Mouse (Mus musculus) heart, embryonic 15.5 days (tissue): ENCODE data around the gene Irgm1. TPM values are rescaled to one million over a fixed set of nuclear protein-coding genes. Genes with fewer than 3 reads are reported as not detected.
"Not testable (repeated sequence)": the region's sequence is repeated elsewhere in the genome, so short reads cannot be mapped to it uniquely, and the experiment has no call there.

Experiments used
- ATAC-seq: fragments of 200-750 bp; cut with Nextera tagmentation; replicated peaks from 2 replicates; pipeline ENCODE4 v1.8.0; 2017; ENCODE audit warnings: low read depth, moderate TSS enrichment; ENCODE audit not compliant: insufficient number of reproducible peaks, insufficient read depth, low FRiP score
- H3K27ac ChIP-seq: fragments of 300-500 bp; sonication (generic); 2 replicates; pipeline ENCODE4 v1.5.1; 2015; ENCODE audit warnings: mild to moderate bottlenecking, inconsistent platforms
- H3K27me3 ChIP-seq: fragments of 300-500 bp; sonication (generic); 2 replicates; pipeline ENCODE4 v1.6.1; 2015; ENCODE audit warnings: inconsistent platforms
- H3K36me3 ChIP-seq: fragments of 300-500 bp; sonication (generic); 2 replicates; pipeline ENCODE4 v1.6.1; 2015; ENCODE audit warnings: mild to moderate bottlenecking, inconsistent platforms
- H3K4me1 ChIP-seq: fragments of 300-500 bp; sonication (generic); replicated peaks from 2 replicates; pipeline ENCODE4 v1.6.1; 2015; ENCODE audit warnings: inconsistent platforms
- H3K4me2 ChIP-seq: fragments of 300-500 bp; sonication (generic); 2 replicates; pipeline ENCODE4 v1.6.1; 2015; ENCODE audit warnings: inconsistent platforms, mild to moderate bottlenecking, moderate library complexity
- H3K4me3 ChIP-seq: fragments of 300-500 bp; sonication (generic); 2 replicates; pipeline ENCODE4 v1.5.1; 2015; ENCODE audit warnings: mild to moderate bottlenecking, inconsistent platforms
- H3K9ac ChIP-seq: fragments of 300-500 bp; sonication (generic); 2 replicates; pipeline ENCODE4 v1.6.1; 2015; ENCODE audit warnings: mild to moderate bottlenecking, inconsistent platforms
- H3K9me3 ChIP-seq: fragments of 300-500 bp; sonication (generic); replicated peaks from 2 replicates; pipeline ENCODE4 v1.6.1; 2016; ENCODE audit warnings: inconsistent platforms
- WGBS: fragments of 180-500 bp; shearing (Covaris S2); methylation state at CpG from one replicate; pipeline ENCODE4 v1.1.7; 2015; ENCODE audit warnings: mixed read lengths; 5-methylcytosine and 5-hydroxymethylcytosine counted together
- polyA plus RNA-seq: library from polyadenylated mRNA; unstranded; fragments of >200 nt; fragmentation: Nextera tagmentation; extraction: Ambion mirVana; gene quantifications from 2 replicates; pipeline ENCODE4 v1.2.1, GENCODE M21; 2015

Irgm1 gene
- 8.9 and 13.6 TPM in 2 replicates for polyA plus RNA-seq

- H3K4me3 ChIP-seq = peak within 1 kb of the TSS; percentile 52
- no peaks in the 10 kb centered on the region for H3K27me3 ChIP-seq
- H3K9ac ChIP-seq = peak within 1 kb of the TSS; percentile 45
- peaks cover 36% of the 10 kb centered on the region for H3K4me1 ChIP-seq
- H3K36me3 ChIP-seq = no peaks in the 10 kb centered on the region
- H3K27ac ChIP-seq = peak within 1 kb of the TSS; percentile 71
- peak within 1 kb of the TSS; percentile 79 for H3K4me2 ChIP-seq
- WGBS = 2% methylated on average over 19 of the region's 19 CpGs
- no peaks in the 10 kb centered on the region for H3K9me3 ChIP-seq
- peak; percentile 56 for ATAC-seq
Observed at GRCm38 (mm10) chr11:48871201-48871772, at the start of gene Irgm1. Gene Irgm1 (minus strand): TSS chr11:48871683.

- no peak overlapping the region for H3K4me3 ChIP-seq
- no peak overlapping the region for H3K27ac ChIP-seq
- H3K9ac ChIP-seq = no peak overlapping the region
- H3K36me3 ChIP-seq = no peaks in the 10 kb centered on the region
- H3K4me2 ChIP-seq = no peak overlapping the region
- no peak for ATAC-seq
- no peaks in the 10 kb centered on the region for H3K9me3 ChIP-seq
- 63% methylated on average over 3 of the region's 3 CpGs for WGBS
- H3K27me3 ChIP-seq = no peaks in the 10 kb centered on the region
- H3K4me1 ChIP-seq = no peaks in the 10 kb centered on the region
Observed at GRCm38 (mm10) chr11:48918380-48918779, 46.9 kb upstream of the Irgm1 start.

GRCm38 (mm10) chr11:48913611-48914010 lies 42.1 kb upstream of the Irgm1 start:
- no peak overlapping the region for H3K9ac ChIP-seq
- no peaks in the 10 kb centered on the region for H3K4me1 ChIP-seq
- WGBS = 100% methylated on average over 1 of the region's 1 CpGs
- no peak for ATAC-seq
- H3K4me2 ChIP-seq = no peak overlapping the region
- H3K4me3 ChIP-seq = no peak overlapping the region
- no peaks in the 10 kb centered on the region for H3K27me3 ChIP-seq
- no peaks in the 10 kb centered on the region for H3K9me3 ChIP-seq
- H3K27ac ChIP-seq = no peak overlapping the region
- H3K36me3 ChIP-seq = no peaks in the 10 kb centered on the region

GRCm38 (mm10) chr11:48908459-48908858 lies 37.0 kb upstream of the Irgm1 start:
- no peak overlapping the region for H3K27ac ChIP-seq
- no peak overlapping the region for H3K9ac ChIP-seq
- no peak overlapping the region for H3K4me2 ChIP-seq
- H3K4me3 ChIP-seq = no peak overlapping the region
- no peaks in the 10 kb centered on the region for H3K9me3 ChIP-seq
- no peaks in the 10 kb centered on the region for H3K4me1 ChIP-seq
- no peaks in the 10 kb centered on the region for H3K27me3 ChIP-seq
- no peak for ATAC-seq
- 42% methylated on average over 1 of the region's 1 CpGs for WGBS
- no peaks in the 10 kb centered on the region for H3K36me3 ChIP-seq

GRCm38 (mm10) chr11:48902021-48902420 lies 30.5 kb upstream of the Irgm1 start, which contains the start of gene Gm5431:
Gene Gm5431 (minus strand): TSS chr11:48902214.
- H3K36me3 ChIP-seq = no peaks in the 10 kb centered on the region
- no peak for ATAC-seq
- no peak within 1 kb of the TSS for H3K27ac ChIP-seq
- H3K9ac ChIP-seq = no peak within 1 kb of the TSS
- H3K4me1 ChIP-seq = no peaks in the 10 kb centered on the region
- H3K4me3 ChIP-seq = no peak within 1 kb of the TSS
- 43% methylated on average over 2 of the region's 2 CpGs for WGBS
- no peaks in the 10 kb centered on the region for H3K9me3 ChIP-seq
- H3K4me2 ChIP-seq = no peak within 1 kb of the TSS
- no peaks in the 10 kb centered on the region for H3K27me3 ChIP-seq

- H3K4me1 ChIP-seq, H3K27ac ChIP-seq, ATAC-seq, H3K9me3 ChIP-seq, H3K36me3 ChIP-seq, H3K4me3 ChIP-seq, H3K4me2 ChIP-seq, H3K9ac ChIP-seq, H3K27me3 ChIP-seq: not testable (repeated sequence)
- 77% methylated on average over 1 of the region's 1 CpGs for WGBS
Observed at GRCm38 (mm10) chr11:48901567-48901930, 30.1 kb upstream of the Irgm1 start.

- not testable (repeated sequence) for H3K4me2 ChIP-seq, H3K9me3 ChIP-seq, H3K4me1 ChIP-seq, H3K9ac ChIP-seq, H3K36me3 ChIP-seq, H3K27me3 ChIP-seq, H3K27ac ChIP-seq, ATAC-seq, H3K4me3 ChIP-seq
- 68% methylated on average over 6 of the region's 6 CpGs for WGBS
Observed at GRCm38 (mm10) chr11:48900654-48901566, 29.4 kb upstream of the Irgm1 start.

GRCm38 (mm10) chr11:48898812-48899431 lies 27.4 kb upstream of the Irgm1 start:
- Histone ChIP-seq H3K9me3 (no peaks in the 10 kb centered on the region), H3K27me3 (no peaks in the 10 kb centered on the region), H3K27ac (no peak overlapping the region), H3K4me1 (no peaks in the 10 kb centered on the region), H3K9ac (no peak overlapping the region), H3K36me3 (no peaks in the 10 kb centered on the region), H3K4me3 (no peak overlapping the region), H3K4me2 (no peak overlapping the region)
- no peak for ATAC-seq
- WGBS = 53% methylated on average over 2 of the region's 2 CpGs

- no peaks in the 10 kb centered on the region for H3K27me3 ChIP-seq
- no peak overlapping the region for H3K4me2 ChIP-seq
- H3K9ac ChIP-seq = no peak overlapping the region
- H3K27ac ChIP-seq = no peak overlapping the region
- H3K4me1 ChIP-seq = peaks cover 14% of the 10 kb centered on the region
- no peak for ATAC-seq
- no peaks in the 10 kb centered on the region for H3K9me3 ChIP-seq
- WGBS = 91% methylated on average over 1 of the region's 1 CpGs
- H3K36me3 ChIP-seq = no peaks in the 10 kb centered on the region
- no peak overlapping the region for H3K4me3 ChIP-seq
Observed at GRCm38 (mm10) chr11:48876680-48877079, 5.2 kb upstream of the Irgm1 start.

- H3K4me3 ChIP-seq, H3K9ac ChIP-seq, H3K27ac ChIP-seq, H3K4me2 ChIP-seq, H3K27me3 ChIP-seq, H3K9me3 ChIP-seq, ATAC-seq, H3K36me3 ChIP-seq: not testable (repeated sequence)
- 51% methylated on average over 1 of the region's 1 CpGs for WGBS
- peaks cover 19% of the 10 kb centered on the region for H3K4me1 ChIP-seq
Observed at GRCm38 (mm10) chr11:48875343-48875837, 3.9 kb upstream of the Irgm1 start.

GRCm38 (mm10) chr11:48874465-48874864 lies 3.0 kb upstream of the Irgm1 start:
- H3K36me3 ChIP-seq = no peaks in the 10 kb centered on the region
- no peak overlapping the region for H3K27ac ChIP-seq
- H3K27me3 ChIP-seq = no peaks in the 10 kb centered on the region
- H3K4me2 ChIP-seq = no peak overlapping the region
- 1% methylated on average over 4 of the region's 4 CpGs for WGBS
- H3K9ac ChIP-seq = no peak overlapping the region
- H3K4me3 ChIP-seq = no peak overlapping the region
- H3K4me1 ChIP-seq = peaks cover 27% of the 10 kb centered on the region
- ATAC-seq = no peak
- H3K9me3 ChIP-seq = no peaks in the 10 kb centered on the region
